Mouse (Mus musculus): Measurements from ENCODE around the gene BC048671.

Gene BC048671

DNA sequence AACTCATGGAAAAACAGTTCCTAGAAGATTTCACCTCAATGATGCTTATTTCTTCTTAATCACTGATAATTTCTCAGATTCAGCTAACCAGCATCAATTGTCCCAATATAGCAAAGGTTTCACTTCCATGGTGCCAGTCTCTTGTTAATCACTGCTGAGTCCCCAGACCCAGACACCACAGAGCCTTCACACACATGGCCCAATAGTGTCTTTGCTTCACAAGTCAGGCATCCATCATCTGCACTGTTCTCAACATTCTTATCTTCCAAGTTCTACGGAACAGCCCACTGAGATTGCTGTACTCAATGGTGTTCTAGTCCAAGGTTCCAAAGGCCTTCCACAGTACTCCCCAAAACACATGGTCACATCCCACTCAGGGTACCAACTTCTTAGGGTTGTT is at the start of gene BC048671:
BC048671 (plus strand) TSS at position 301 of the 400 bp plus-strand sequence.
- no peaks in the 10 kb centered on the region for H3K4me1 ChIP-seq (replicated peaks; ENCODE audit: low read depth, low read length)
- peaks cover 17% of the 10 kb centered on the region for H3K9me3 ChIP-seq (ENCODE audit: low read length)
- H3K27me3 ChIP-seq (ENCODE audit: insufficient read depth, low read length) = peaks cover 22% of the 10 kb centered on the region
- TF ChIP-seq POU5F1 (IDR thresholded peaks at IDR 0.05; ENCODE audit: borderline replicate concordance, low read length) = no peak
- TF ChIP-seq NANOG (IDR thresholded peaks at IDR 0.05; ENCODE audit: borderline replicate concordance, low read length) = no peak
- TF ChIP-seq CTCF (conservative IDR thresholded peaks at IDR 0.05; ENCODE audit: low read length) = no peak
- H3K4me3 ChIP-seq (replicated peaks; ENCODE audit: low read length) = no peak within 1 kb of the TSS
- no peaks in the 10 kb centered on the region for H3K36me3 ChIP-seq (ENCODE audit: insufficient read depth, low read length)

DNA sequence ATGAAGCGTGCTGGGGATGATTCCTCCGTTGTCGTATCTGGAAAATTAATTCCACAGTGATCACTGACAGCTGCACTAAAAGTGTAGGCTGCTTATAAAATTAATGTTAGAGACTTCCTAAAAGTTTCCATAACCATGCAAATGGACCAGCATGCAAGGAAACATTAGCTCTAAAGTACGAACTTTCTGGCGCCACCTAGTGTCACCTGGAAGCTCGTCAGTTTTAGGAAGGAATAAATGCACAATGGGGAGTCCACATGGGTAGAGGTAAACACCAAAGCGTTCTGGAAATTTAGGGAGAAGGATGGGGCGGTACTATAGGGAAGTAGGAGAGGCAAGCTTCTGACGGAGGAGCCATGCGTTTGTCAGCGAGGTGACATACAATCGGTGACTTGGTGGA is 12.8 kb upstream of the BC048671 start:
- Histone ChIP-seq H3K4me3 (replicated peaks; ENCODE audit: low read length) (no peak overlapping the region), H3K9me3 (ENCODE audit: low read length) (peaks cover 41% of the 10 kb centered on the region), H3K36me3 (ENCODE audit: insufficient read depth, low read length) (no peaks in the 10 kb centered on the region), H3K4me1 (replicated peaks; ENCODE audit: low read depth, low read length) (no peaks in the 10 kb centered on the region), H3K27me3 (ENCODE audit: insufficient read depth, low read length) (no peaks in the 10 kb centered on the region)
- no peak for TF ChIP-seq POU5F1 (IDR thresholded peaks at IDR 0.05; ENCODE audit: borderline replicate concordance, low read length)
- TF ChIP-seq NANOG (IDR thresholded peaks at IDR 0.05; ENCODE audit: borderline replicate concordance, low read length) = no peak
- peak; percentile 50 for TF ChIP-seq CTCF (conservative IDR thresholded peaks at IDR 0.05; ENCODE audit: low read length)

DNA sequence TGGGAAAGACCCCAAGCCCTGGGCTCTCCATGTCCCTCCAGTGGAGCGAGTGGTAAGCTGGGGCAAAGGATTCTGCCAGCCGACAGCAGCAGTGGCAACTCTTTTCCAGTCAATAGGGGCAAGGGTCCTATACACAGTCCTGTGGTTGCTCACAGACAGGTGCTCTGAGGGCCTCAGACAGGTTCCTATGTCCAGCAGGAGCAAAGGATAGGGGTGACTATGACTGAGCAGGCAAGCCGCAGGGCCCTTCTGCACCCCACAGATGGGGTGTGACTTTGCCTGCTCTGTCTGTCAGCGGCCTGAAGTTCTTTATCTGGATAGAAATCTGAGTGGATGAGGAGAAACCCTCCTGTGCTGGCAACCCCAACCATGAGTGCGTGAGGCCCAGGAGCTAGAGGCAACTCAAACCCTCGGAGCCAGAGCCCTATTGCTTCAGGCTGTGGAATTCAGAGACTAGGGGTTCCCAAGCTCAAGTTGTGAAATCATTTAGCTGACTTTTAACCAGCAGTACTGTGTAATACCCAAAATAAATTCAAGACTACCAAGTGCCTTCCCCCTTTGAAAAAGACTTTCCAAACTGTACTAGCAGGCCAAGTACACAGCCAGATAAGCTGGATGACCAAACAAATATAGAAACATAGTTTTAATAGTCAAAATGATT is 5.4 kb downstream of the BC048671 start:
- peaks cover 64% of the 10 kb centered on the region for H3K27me3 ChIP-seq (ENCODE audit: insufficient read depth, low read length)
- no peak for TF ChIP-seq NANOG (IDR thresholded peaks at IDR 0.05; ENCODE audit: borderline replicate concordance, low read length)
- TF ChIP-seq POU5F1 (IDR thresholded peaks at IDR 0.05; ENCODE audit: borderline replicate concordance, low read length) = no peak
- no peak for TF ChIP-seq CTCF (conservative IDR thresholded peaks at IDR 0.05; ENCODE audit: low read length)

DNA sequence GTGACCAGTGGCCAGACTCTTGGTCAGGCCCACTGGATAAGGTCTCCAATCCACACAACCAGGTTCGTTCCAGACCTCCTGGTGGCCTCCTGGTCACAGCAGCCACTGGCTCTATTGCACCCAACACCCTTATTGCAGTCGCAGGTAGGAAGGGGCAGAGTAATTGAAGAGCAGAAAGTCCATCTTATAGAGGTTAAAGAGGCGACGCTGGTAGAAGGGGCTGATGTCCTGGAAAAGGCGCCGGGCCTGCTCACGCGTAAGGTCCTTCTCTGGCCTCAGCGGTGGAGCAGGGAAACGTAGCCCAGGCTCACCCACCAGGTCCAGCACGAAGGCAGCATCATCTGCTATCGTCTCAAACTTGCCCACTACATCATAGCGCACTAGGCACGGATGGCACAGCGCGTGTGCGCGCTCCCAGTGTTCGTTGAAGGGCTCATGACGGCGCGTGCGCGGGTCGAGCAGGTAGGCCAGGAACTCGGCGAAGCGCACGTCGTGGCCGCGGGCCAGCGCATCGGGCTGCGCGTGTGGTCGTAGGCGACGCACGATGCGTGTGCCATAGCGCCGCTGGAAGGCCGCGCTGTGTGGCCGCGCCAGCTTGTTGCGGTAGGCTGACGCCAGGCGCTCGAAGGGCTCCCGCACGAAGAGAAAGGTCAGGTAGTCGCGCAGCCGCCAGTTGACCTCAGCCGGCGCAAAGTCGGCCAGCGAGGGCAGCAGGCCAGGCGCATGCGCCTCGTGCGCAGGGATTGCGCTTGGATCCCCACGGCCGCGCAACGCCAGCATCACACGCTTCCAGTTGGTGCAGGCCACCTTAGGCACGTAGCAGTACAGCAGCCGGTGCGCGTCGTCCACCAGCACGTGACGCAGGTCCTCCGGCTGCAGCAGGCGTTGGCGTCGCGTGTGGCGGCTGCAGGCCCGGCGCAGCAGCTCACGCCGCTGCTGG is 8.1 kb downstream of the BC048671 start:
- Histone ChIP-seq H3K27me3 (ENCODE audit: insufficient read depth, low read length) (peaks cover 57% of the 10 kb centered on the region), H3K4me1 (replicated peaks; ENCODE audit: low read depth, low read length) (no peaks in the 10 kb centered on the region), H3K9me3 (ENCODE audit: low read length) (peaks cover 40% of the 10 kb centered on the region), H3K4me3 (replicated peaks; ENCODE audit: low read length) (peak overlapping the region; percentile 70), H3K36me3 (ENCODE audit: insufficient read depth, low read length) (no peaks in the 10 kb centered on the region)
- TF ChIP-seq NANOG (IDR thresholded peaks at IDR 0.05; ENCODE audit: borderline replicate concordance, low read length) (no peak), CTCF (conservative IDR thresholded peaks at IDR 0.05; ENCODE audit: low read length) (no peak), POU5F1 (IDR thresholded peaks at IDR 0.05; ENCODE audit: borderline replicate concordance, low read length) (no peak)

More for the DNA sequence above, 5.4 kb downstream of the BC048671 start:
- Histone ChIP-seq H3K4me1 (replicated peaks; ENCODE audit: low read depth, low read length) (no peaks in the 10 kb centered on the region), H3K9me3 (ENCODE audit: low read length) (peaks cover 27% of the 10 kb centered on the region), H3K4me3 (replicated peaks; ENCODE audit: low read length) (no peak overlapping the region), H3K36me3 (ENCODE audit: insufficient read depth, low read length) (no peaks in the 10 kb centered on the region)

DNA sequence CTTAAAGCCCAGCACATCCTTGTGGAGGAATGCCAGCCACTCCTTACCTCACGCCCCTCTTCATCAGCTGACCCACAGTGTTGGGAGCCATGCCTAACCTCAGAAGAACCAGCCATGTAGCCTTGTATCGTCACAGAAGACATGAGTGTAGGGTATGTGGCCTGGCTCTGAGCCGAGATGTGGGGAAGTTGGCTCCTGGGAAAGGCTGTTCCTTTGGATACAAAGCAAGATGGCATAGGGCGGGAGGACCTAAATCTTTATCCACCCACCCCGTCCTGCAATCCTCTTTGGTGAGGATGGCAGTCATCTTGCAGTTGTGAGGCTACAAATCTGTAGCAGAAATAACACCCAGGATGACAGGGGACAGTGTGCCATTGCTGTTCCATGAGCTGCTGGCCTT is 14.9 kb downstream of the BC048671 start:
- H3K4me1 ChIP-seq (replicated peaks; ENCODE audit: low read depth, low read length) = no peaks in the 10 kb centered on the region
- H3K9me3 ChIP-seq (ENCODE audit: low read length) = peaks cover 51% of the 10 kb centered on the region
- 0 out of 2 replicates have a peak overlapping the region, but pooled peaks have one; percentile 7 for H3K4me3 ChIP-seq (replicated peaks; ENCODE audit: low read length)
- no peaks in the 10 kb centered on the region for H3K36me3 ChIP-seq (ENCODE audit: insufficient read depth, low read length)
- H3K27me3 ChIP-seq (ENCODE audit: insufficient read depth, low read length) = peaks cover 6% of the 10 kb centered on the region
- no peak for TF ChIP-seq POU5F1 (IDR thresholded peaks at IDR 0.05; ENCODE audit: borderline replicate concordance, low read length)

DNA sequence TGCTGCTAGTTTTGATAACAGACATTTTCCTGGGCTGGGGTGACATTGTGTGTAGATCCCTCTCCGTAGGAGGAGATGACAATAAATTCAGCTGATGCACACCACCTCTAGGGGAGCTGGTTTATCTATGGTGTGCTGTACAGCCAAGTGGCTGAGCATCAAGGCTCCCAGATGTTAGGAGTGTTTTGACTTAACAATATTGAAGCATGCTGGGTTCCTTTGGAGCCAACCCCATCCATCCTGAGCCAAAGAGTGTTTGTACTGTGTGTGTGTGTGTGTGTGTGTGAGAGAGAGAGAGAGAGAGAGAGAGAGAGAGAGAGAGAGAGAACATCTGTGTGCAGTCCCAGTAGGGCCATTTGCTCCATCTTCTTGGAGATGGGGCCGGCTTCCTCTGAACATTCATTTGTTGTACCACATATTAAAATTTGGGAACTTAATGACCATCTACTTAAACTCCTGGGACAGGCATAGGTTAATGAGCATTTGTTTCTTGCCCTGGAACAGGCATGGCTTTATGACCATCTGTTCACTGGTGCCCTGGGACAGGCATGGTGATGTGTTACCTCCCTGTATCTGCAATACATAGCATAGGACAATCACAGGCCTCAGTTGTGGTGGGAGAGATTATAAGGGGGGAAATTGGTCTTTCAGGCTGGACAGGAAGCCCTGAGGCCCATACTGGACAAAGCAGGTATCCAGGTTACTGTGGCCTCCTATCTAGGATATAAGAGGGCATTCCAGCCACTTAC is 16.7 kb downstream of the BC048671 start:
- Histone ChIP-seq H3K36me3 (ENCODE audit: insufficient read depth, low read length) (no peaks in the 10 kb centered on the region), H3K9me3 (ENCODE audit: low read length) (peaks cover 34% of the 10 kb centered on the region)

DNA sequence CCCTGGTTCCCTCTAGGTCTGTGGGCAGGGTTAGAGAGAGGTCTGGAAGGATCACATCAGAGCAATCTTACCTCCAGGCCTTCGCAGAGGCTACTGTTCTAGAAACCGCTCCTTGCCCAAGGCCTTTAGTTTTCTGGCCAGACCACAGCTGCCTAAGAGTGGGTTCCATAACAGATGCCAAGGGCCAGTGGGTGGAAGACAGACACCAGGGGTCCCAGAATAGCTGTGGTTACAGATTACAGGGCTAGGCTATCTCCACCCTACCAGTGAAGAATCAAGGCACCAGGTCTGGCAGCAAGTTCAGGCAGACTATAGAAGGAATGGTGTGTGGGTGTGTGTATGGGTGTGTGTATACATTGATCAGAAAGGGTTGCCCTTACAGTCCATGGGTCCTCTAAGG is 18.0 kb downstream of the BC048671 start:
- TF ChIP-seq POU5F1 (IDR thresholded peaks at IDR 0.05; ENCODE audit: borderline replicate concordance, low read length) = no peak
- TF ChIP-seq NANOG (IDR thresholded peaks at IDR 0.05; ENCODE audit: borderline replicate concordance, low read length) = no peak
- TF ChIP-seq CTCF (conservative IDR thresholded peaks at IDR 0.05; ENCODE audit: low read length) = no peak
- Histone ChIP-seq H3K36me3 (ENCODE audit: insufficient read depth, low read length) (no peaks in the 10 kb centered on the region), H3K4me1 (replicated peaks; ENCODE audit: low read depth, low read length) (0 out of 2 replicates have a peak, but pooled peaks cover 7% of the 10 kb centered on the region), H3K27me3 (ENCODE audit: insufficient read depth, low read length) (peaks cover 8% of the 10 kb centered on the region), H3K9me3 (ENCODE audit: low read length) (peaks cover 34% of the 10 kb centered on the region), H3K4me3 (replicated peaks; ENCODE audit: low read length) (no peak overlapping the region)

More for the DNA sequence above, 16.7 kb downstream of the BC048671 start:
- 0 out of 2 replicates have a peak, but pooled peaks cover 7% of the 10 kb centered on the region for H3K4me1 ChIP-seq (replicated peaks; ENCODE audit: low read depth, low read length)
- no peaks in the 10 kb centered on the region; the same call in 1 of the 2 replicates for H3K27me3 ChIP-seq (ENCODE audit: insufficient read depth, low read length)
- no peak overlapping the region for H3K4me3 ChIP-seq (replicated peaks; ENCODE audit: low read length)
- TF ChIP-seq NANOG (IDR thresholded peaks at IDR 0.05; ENCODE audit: borderline replicate concordance, low read length) = no peak
- TF ChIP-seq CTCF (conservative IDR thresholded peaks at IDR 0.05; ENCODE audit: low read length) = no peak
- no peak for TF ChIP-seq POU5F1 (IDR thresholded peaks at IDR 0.05; ENCODE audit: borderline replicate concordance, low read length)
